9 mouse cellular contexts compared by ENCODE assay signal in genomic region chr15:30927632-30928031, GRCm38 (mm10).
A peak's percentile ranks its signal among the peaks of the same experiment; 100 is the strongest.
DNase-seq lines count a peak whose midpoint lies in the region; ATAC-seq and TF ChIP-seq lines count a peak whose summit lies in the region.
"Had no signal": no experiment of that assay in that cellular context is flagged by ENCODE, and none has a peak within 500 bp of the region (broad histone marks: within the 10 kb centered on the region; RNA-seq: fewer than 3 reads in every experiment).

No protein-coding gene starts in this region.

- no peaks in the 10 kb centered on the region for H3K36me3 ChIP-seq in heart, embryonic 12.5 days
- no peaks in the 10 kb centered on the region for H3K36me3 ChIP-seq in lung, embryonic 14.5 days (ENCODE audit: insufficient read depth)
- no peaks in the 10 kb centered on the region for H3K36me3 ChIP-seq in midbrain, embryonic 15.5 days (replicated peaks)

- no peak overlapping the region for H3K27ac ChIP-seq in heart, embryonic 12.5 days (ENCODE audit: poor library complexity, severe bottlenecking)
- H3K27ac ChIP-seq in lung, embryonic 14.5 days (ENCODE audit: low read depth): no peak overlapping the region
- H3K27ac ChIP-seq in midbrain, embryonic 15.5 days: no peak overlapping the region
- H3K27ac ChIP-seq: neural tube, embryonic 13.5 days had no signal

- H3K9ac ChIP-seq in heart, embryonic 12.5 days: no peak overlapping the region
- H3K9ac ChIP-seq in lung, embryonic 14.5 days: no peak overlapping the region
- no peak overlapping the region for H3K9ac ChIP-seq in midbrain, embryonic 15.5 days
- H3K9ac ChIP-seq: neural tube, embryonic 13.5 days had no signal

- peak; percentile 28 to 76 for DNase-seq in heart, adult 18-20 months
- peak; percentile 15 for DNase-seq in ovary, postnatal 36 days (ENCODE audit: low spot score)
- no peak for DNase-seq in ovary, adult 18-20 months (ENCODE audit: low spot score)
- peak; percentile 50 for DNase-seq in brain, adult 2 months (ENCODE audit: low read depth, low spot score)
- peak; percentile 57 for DNase-seq in lung, embryonic 14.5 days

- no peak overlapping the region for H3K4me3 ChIP-seq in heart, embryonic 12.5 days
- no peak overlapping the region for H3K4me3 ChIP-seq in lung, embryonic 14.5 days (ENCODE audit: low read depth, low read length)
- H3K4me3 ChIP-seq in midbrain, embryonic 15.5 days: no peak overlapping the region
- H3K4me3 ChIP-seq: neural tube, embryonic 13.5 days had no signal

- peak; percentile 73 for TF ChIP-seq CTCF in lung, embryonic 14.5 days (IDR thresholded peaks at IDR 0.05; ENCODE audit: low read depth)

- H3K27me3 ChIP-seq in heart, embryonic 12.5 days (replicated peaks): no peaks in the 10 kb centered on the region
- H3K27me3 ChIP-seq in lung, embryonic 14.5 days (ENCODE audit: insufficient read depth, low read length): no peaks in the 10 kb centered on the region
- H3K27me3 ChIP-seq in midbrain, embryonic 15.5 days (replicated peaks): no peaks in the 10 kb centered on the region
- H3K27me3 ChIP-seq: neural tube, embryonic 13.5 days had no signal

- H3K4me1 ChIP-seq in heart, embryonic 12.5 days (replicated peaks): no peaks in the 10 kb centered on the region
- no peaks in the 10 kb centered on the region for H3K4me1 ChIP-seq in lung, embryonic 14.5 days (ENCODE audit: insufficient read depth)
- H3K4me1 ChIP-seq in midbrain, embryonic 15.5 days: no peaks in the 10 kb centered on the region
- H3K4me1 ChIP-seq: neural tube, embryonic 13.5 days had no signal

- 50% methylated on average over 7 of the region's 7 CpGs for WGBS in heart, embryonic 12.5 days
- whole genome bisulfite sequencing in lung, embryonic 14.5 days: 40% methylated on average over 7 of the region's 7 CpGs
- 50% methylated on average over 7 of the region's 7 CpGs for WGBS in midbrain, embryonic 15.5 days

- H3K9me3 ChIP-seq in heart, embryonic 12.5 days (replicated peaks): no peaks in the 10 kb centered on the region
- H3K9me3 ChIP-seq in lung, embryonic 14.5 days (ENCODE audit: low read depth, low read length): no peaks in the 10 kb centered on the region
- no peaks in the 10 kb centered on the region for H3K9me3 ChIP-seq in midbrain, embryonic 15.5 days
- H3K9me3 ChIP-seq: neural tube, embryonic 13.5 days had no signal

- no peak overlapping the region for H3K4me2 ChIP-seq in heart, embryonic 12.5 days
- H3K4me2 ChIP-seq in lung, embryonic 14.5 days: no peak overlapping the region
- H3K4me2 ChIP-seq in midbrain, embryonic 15.5 days: no peak overlapping the region
- H3K4me2 ChIP-seq: neural tube, embryonic 13.5 days had no signal

- no peak for ATAC-seq in heart, embryonic 12.5 days (ENCODE audit: insufficient number of reproducible peaks, low FRiP score)
- no peak for ATAC-seq in lung, embryonic 14.5 days (ENCODE audit: insufficient read depth)
- ATAC-seq in inflammation-experienced regulatory T-cells, adult 6 months: no peak
- ATAC-seq in midbrain, embryonic 15.5 days (replicated peaks): no peak
